Mouse (Mus musculus) layer of hippocampus, adult 11-12 months (tissue): ENCODE measurements at regions not wholly inside any gene's neighbourhood (a gene's known extent, or its start where the extent isn't known, plus 50 kb on each side); places are given as distances from the start of the nearest gene placed in this dataset.

Experiments
- DNase-seq: peaks from one replicate; pipeline ENCODE4 v3.0.0; 2022; ENCODE audit warnings: low spot score

DNA sequence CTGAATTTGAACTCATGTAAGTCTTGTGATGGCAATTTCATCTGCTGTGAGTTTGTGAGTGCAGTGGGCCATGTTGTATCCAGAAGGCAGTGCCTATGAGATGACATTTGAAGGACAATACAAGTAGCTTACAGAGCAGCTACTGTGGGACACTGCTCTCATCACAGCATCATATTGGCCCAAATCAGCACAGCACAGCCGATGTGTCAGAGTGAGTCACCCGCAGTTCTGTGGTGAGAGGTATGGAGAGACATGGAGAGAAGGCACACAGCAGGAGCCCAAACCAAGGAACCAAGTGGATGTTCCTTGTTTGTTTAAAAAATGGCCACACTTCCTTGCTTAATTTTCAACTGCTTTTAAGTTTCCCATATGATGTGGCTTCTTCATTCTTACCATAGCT, 617.3 kb downstream of the Tmem132b start:
- no peak for DNase-seq

DNA sequence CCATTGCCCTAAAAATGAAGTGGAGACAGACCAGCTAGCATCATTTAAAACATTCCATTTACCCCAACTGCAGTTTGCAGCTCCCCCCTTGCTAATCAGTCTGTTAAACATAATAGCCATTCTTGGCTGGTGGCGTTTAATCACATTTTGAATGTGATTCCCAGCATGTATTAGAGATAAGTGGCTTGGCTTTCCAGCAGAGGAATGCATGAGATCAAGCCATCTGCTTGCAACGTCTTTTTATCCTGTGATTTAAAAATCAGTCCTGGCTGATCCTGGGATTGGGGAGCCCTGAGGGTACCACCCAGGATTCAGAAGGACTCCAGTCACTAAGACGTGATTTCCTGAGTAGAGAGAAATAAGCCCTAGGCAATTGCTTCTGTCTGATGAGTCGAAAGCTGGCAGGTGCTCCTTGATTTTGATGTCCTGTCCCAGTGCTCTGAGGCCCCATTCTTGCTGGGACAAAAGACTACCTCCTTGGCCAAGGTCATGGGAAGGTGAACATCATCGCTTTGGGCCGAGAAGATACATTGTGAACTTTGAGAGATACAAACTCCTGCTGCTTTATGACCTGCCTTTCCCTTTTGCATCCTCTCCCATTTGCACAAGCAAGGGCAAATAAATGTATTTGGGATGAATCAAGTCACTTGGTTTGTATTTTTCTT, 623.8 kb downstream of the Tmem132b start:
- no peak for DNase-seq

DNA sequence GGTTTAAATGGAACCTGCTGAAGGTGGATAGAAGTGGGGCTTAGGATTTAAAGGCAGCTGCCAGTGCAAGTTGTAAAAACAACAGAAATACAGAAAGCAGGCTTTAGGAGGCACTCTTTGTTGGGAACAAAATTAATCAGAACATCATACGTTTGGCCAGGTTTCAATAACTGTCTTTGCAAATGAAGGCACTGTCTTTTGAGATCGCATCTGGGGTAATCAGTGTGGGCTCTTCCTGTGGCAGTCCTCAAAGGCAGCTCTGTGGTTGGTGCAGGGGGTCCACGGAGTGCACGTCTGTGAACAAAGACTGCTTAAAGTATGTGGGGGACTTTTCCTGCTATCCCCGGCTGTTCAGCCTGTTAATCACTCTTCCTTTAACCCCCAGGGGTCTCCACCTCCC, 654.5 kb downstream of the Tmem132b start:
- DNase-seq = no peak

DNA sequence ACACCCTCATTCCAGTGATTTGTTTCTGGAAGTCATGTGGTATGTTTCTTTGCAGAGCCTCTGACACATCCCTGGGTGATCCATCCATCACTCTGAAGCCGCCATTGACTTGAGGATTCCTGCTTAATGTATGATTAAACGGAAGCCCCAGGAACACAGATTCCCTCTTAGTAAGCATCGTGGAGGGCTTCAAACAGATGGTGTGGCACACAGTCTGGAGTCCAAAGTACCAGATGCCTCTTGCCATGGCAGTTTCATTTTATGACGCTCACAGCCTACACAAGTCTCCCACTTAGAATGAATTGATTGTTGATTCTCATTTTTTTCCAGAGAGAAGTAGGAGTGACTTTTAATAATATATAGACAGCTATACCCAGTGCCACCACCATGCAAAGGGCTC, 668.3 kb downstream of the Tmem132b start:
- DNase-seq = peak; percentile 23

DNA sequence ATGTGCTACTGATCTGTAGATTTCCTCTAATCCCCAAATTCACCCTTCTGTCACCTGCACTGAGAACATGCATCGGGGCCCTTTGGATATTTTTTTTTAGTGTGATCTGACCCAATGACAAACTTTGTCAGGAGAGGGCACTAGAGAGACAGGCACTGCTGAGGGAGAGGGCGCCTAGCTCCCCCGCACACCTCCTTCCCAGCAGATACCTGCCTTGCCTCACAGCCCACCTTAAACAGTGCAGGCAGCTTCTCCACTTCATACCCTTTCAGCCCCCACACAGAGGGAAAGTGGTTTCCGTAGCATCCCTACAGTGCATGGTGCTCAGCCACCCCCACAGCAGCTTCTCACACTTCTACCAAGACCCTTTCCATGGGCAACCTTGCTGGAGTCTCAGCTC, 670.0 kb downstream of the Tmem132b start:
- DNase-seq = no peak

DNA sequence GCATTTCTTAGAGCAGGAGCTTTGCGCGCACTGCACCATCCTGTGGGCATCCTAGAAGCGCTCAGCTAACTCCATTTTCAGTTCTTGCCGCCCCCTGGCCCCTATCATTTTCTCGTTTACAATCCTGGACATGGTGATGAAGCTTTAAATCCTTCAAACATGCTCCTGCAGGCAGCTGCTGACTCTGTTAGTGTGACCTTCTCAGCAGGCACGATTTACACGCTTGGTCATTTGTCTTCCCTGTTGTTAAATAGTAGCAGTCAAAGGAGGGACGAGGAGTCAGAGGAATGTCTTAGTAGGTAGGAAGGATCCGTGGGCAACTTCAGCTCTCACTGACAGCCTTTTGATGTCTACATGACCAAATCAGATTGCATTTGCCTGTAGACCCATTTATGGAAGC, 670.4 kb downstream of the Tmem132b start:
- DNase-seq = no peak

DNA sequence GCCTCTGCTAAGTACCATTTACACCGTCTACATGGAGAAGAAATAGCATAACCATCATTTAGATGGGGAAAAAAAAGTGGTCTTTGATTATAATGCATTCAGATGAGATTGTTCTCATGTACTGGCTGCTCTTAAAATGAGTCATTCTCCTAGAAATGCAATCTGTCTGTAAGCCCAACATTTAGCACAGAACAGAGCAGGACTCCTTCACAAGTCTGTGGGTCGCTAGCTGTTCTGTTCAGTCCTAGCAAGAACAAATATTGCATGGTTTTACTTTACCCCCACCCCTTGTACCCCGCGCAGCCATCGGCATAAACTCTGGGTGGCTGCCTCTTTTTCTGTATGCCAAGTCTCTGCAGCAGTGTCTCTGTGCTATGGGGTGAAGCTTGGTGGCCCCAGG, 685.4 kb downstream of the Tmem132b start:
- DNase-seq = peak; percentile 32

DNA sequence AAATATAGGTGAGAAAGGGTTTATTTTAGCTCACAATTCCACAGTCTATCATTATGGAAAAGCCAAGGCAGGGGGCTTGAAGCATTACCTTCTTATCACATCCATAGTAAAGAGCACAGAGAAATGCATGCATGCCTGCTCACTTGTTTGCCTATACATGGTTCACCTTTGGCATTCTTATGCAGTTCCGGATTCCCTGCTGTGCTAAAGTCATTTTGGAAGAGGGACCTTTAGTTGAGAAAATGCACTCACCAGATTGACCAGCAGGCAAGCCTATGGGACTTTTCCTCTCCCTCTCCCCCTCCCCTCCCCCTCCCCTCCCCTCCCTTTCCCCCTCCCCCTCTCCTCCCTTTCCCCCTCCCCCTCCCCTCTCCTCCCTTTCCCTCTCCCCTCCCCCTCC, 686.2 kb downstream of the Tmem132b start:
- no peak for DNase-seq

DNA sequence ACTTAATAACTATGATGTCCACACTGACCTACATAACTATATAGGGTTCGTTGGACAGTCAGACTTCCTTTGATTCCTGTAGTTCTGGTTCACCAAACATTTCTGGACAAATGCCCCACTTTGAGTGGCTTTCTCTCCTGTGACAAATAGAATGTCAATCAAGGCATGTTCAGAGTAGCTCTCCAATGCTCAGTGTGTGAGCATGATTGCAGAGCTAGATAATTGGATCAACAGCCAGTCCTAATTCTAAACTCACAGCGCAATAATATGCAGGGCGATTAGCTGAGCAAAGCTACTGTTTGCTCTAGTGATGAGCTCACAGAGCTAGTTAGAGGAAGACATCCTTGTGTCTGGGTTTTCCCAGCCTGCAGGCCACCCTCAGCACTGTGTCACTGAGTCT, 692.1 kb downstream of the Tmem132b start:
- DNase-seq = no peak

DNA sequence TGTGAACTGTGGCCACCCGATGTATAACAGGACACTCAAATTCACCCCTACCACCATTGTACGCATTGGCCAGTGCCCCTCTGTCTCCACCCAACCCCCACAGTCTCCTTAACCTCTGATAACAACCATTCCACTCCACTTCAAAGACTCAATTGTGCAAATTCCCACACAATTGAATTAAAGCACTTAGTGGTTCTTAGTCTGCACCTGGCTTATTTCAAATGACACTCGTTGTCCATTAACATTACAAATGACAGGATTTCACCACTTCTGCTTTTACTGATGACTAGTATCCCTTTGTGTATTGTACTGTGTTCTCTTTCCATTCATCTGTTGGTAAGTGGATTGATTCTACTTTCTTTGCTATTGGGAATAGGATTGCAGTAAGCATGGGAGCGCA, 699.2 kb downstream of the Tmem132b start:
- DNase-seq = no peak

DNA sequence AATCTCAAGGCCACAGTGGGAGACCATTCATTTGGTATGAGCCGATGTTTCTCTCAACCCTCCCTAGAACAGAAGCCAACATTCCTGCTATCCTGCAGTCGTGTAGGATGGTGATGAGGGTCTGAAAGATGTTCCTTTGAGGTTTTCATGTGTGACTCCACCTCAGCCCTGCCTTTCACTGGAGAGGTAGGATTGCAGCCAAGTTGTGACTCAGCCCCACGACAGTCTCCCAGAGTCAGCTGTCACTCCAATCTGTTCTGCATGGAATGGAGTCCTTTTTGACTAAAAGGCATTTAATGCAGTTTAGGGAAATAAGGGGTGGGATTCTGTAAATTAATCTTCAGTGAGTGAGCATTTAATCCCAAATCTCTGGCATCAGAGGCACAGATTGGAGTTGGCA, 706.5 kb downstream of the Tmem132b start:
- peak; percentile 77 for DNase-seq

DNA sequence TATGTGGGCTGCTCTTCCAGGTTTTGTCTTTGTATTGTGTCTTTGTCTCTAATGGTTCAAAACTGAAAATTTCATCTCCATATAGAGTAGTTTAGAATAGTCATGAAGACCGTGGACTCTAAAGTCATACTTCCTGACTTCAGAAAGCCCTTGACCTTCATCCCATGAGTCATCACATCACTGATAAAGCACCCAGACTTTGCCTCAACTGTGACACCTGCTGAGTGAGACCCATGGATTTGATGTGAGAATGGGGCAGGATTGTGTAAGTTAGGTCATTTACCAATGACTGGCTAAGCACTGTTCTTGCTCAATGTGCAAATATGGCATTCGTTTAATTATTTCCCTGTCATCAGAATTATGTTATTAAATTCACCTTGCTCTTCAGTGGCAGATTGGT, 714.2 kb downstream of the Tmem132b start:
- no peak for DNase-seq

DNA sequence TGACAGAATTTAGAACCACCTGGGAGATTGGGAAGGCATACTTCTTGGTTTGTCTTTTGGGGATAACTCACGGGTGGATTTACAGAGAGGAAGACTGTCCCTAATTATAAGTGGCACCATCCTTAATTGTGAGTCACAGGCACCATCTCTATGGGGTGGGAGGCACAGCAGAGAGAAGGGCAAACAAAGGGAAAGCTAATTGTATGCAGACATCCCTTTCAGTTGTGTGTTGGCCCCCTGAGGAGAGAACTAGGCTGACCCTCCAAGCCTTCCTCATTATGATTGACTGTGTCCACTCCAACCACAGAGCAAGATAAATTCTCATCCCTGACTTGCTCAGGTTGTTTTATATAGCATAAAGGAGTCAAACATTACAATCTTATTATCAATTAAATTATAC, 718.8 kb downstream of the Tmem132b start:
- DNase-seq = no peak

DNA sequence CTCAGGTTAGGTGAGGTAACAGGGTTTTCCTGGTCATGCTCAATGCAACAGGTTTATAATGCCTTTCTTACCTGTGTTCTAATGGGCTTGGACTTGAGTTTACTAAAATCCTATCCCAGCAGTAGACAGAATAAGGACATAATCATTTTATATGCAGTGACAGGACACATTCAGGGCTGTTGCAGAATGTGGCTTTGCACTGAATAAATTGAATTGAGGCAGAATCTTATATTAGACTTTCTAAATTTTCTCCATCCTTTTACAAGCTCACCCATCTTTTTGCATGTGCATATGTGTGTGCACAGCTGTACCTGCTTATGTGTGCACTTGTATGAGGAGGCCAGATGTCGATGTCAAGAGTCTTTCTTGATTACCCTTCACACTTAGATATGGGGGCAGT, 723.1 kb downstream of the Tmem132b start:
- no peak for DNase-seq

DNA sequence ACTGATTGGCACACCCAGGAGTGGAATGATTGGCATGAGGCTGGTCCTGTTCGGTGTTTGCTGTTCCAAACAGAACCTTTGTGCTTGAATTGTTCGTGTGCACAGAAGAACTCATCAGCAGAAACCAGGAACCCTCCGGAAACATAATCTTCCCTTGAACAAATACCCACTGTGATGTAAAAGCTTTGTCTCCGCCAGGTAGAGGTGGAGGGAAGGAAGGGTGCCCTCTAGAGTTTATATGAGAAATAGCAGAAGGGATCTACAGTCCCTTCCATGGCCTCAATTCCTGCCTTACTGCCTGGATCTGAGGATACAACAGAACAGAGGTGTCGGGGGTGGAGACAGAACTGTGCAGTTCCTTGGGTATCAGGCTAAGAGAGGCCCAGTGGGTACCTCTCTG, 726.3 kb downstream of the Tmem132b start:
- no peak for DNase-seq

DNA sequence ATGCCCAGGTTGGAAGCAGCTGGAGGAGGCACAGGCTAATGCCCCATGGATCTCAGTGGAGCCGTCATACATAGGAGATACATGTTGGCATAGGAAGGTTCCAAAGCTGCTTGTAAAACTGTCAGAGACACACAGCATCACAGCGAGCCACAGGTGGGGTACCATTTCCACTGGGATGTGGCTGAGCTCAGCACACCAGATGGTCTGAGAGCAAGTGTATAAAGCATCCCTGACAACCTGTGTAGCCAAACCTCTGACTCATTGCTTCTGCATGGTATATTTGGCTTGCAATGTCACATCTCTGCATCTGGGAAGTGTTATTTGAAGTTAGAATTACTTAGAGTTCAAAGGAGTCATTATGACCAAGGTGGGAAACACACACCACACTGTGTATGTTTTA, 734.9 kb downstream of the Tmem132b start:
- no peak for DNase-seq

DNA sequence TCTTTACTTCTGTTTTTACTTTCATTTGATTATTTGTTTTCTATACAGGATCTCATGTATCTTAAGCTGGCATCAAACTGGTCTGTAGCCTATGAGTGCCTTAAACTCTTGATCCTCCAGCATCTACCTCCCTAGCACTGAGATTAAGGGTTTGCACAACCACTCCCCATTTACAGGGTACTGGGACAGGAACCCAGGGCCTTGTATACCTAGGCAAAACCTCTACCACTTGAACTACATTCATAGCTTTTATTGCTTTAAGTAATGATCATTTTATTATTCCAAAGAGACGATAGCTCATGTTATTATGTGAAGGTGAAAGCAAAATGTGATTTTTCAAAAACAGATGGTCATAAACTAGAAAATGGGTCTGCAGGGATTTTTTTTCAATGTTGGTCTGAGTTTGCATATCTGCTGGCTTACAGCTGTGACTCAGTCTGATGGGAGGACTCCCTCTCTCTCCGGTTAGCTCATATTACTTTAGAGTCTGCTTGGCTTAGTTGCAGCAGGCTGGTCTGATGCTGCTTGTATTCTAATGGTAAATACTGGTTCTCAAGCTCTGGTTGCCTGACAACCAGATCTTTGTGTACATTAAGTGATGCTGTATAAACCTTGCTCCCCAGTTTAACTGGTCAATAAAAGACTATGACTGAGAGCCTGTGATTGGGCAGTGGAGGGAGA, 735.5 kb downstream of the Tmem132b start:
- no peak for DNase-seq

DNA sequence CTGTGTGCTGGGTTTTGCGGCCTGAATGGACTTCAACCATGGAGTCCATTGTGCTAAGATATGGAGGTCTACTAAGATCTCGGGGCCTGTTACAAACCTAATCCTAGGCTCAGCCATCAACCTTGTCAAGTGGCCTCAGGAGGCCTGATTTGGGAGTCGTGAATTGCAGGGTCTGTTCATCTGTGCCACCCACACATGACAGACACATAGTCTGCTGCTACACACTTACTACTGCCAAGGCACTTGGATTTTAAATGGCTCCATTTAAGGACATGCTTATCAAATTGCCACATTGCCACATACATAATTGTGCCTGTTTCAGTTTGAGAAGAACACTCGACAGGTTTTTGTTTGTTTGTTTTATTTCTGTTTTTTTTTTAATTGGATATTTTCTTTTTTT, 737.0 kb downstream of the Tmem132b start:
- peak; percentile 40 for DNase-seq

DNA sequence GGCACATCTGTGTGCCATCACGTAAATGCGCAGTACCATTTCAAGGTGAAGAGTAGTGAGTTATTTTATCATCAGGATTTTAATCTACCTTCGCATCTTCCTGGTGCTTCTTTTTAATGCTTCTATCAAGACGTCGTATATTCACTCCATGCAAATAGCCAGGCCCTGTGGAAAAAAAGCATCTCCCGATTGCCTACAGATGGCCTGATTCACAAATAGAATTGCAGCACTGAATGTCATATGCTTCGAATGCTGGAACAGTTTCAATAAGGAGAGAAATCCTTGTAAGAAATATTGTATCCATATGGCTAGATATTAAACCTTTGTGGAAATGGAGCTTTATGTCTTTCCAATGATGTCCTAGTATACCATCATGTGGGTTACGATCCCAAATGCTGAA, 742.7 kb downstream of the Tmem132b start:
- peak; percentile 20 for DNase-seq

DNA sequence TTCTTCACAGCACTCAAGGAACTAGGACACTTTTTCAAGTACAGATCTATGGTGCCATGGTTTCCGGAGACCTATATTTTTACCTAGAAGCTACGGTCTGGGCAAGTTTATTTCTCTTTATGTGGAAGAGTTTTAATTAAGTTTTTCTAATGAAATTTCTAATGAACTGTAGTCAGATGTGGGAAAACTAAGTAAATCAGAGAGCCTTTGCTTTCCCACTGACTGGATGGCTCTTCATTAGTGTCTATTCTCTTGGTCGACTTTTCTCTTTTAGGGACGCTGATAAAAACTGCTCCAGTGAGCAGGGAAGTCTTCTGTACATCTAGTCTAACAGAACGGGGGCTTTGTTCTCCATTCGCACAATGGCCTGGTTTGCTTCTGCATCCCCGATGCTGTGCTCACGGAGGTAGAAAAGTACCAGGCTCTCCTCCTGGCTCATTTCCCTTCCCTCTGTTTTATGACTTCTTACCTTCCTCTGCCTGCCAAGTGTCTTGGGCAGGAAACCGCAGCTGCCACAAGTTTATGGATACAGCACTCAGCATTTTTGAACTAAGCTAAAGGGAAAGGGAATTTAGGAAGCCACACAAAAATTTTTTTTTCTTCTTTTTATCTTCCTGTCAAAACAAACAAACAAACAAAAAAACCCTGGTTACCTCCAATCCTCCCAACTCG, 749.6 kb downstream of the Tmem132b start:
- no peak for DNase-seq

DNA sequence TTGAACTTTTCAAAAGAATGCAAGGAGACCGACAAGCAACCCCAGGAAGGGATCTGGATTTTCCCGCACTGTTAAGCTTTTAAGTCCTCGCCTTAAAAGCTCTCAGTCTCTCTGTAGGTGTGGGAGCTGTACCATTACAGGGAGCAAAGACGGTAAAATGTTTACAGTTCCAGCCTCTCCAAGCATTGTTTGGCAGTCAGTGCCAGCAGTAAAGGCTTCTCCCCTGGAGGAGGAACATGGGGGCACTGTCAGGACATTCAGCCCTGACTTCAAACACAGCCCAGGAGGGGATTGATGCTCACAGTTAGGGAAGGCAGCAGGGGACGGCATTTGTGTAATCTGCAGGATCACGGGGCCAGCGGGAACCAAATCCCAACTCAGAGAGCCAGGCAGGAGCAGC, 750.2 kb downstream of the Tmem132b start:
- DNase-seq = no peak

DNA sequence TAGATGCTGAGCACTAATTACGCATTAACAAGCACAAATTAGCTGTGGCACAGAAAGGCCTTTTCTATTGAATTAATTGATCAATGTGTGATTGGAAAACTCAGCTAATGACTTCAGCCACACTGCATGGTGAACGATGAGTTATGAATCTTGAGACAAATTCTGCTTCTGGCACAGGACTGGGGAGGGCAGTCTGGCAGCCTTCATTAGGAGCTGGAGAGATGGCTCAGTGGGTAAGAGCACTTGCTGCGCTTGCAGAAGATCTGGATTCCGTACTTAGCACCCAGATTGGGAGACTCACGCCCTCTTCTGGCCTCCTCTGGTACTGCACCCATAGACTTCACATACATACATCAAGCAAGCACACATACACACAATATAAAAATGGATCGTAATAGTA, 793.3 kb downstream of the Tmem132b start:
- no peak for DNase-seq

DNA sequence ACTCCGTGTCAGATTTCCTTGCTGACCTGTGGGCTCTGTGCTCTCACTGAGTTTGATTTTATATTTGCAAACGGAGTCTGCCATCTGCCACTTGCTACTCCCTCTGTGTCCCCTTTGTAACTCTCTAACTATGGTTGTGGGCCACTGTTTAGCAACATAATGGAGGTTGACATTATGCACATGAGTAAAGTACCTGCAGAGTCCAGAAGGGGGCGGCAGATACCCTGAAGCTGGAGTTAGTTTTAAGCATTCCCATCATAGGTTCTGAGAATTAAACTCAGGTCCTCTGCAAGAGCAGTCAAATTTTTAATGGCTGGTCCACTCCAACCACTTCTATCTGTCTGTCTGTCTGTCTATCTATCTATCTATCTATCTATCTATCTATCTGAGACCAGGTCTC, 796.7 kb downstream of the Tmem132b start:
- no peak for DNase-seq

DNA sequence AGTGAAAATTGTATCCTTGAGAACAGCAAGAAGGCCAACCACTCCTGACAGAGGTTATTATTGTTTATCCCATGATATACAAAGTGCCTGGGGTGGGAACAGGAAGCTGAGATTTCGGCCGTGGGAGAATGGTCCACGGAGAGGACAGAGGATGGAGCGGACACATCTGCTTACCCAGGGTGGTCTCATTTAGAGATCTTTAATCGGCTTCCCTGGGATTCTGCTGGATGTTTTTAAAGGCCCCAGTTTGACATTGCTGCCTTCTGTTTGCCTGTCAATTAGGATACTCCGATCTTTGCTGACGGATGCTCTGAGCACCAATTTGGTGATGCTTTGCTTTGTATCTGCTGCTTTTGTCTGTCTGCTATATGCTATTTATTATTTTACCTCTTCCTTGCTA, 803.5 kb downstream of the Tmem132b start:
- DNase-seq = no peak
